Mouse (Mus musculus): Measurements from ENCODE around the gene Tor4a. TPM values are rescaled to one million over a fixed set of nuclear protein-coding genes. Genes with fewer than 3 reads are reported as not detected.

Tor4a gene
- polyA plus RNA-seq, 1 experiment from 2014 or later, result 1.9 TPM

DNA sequence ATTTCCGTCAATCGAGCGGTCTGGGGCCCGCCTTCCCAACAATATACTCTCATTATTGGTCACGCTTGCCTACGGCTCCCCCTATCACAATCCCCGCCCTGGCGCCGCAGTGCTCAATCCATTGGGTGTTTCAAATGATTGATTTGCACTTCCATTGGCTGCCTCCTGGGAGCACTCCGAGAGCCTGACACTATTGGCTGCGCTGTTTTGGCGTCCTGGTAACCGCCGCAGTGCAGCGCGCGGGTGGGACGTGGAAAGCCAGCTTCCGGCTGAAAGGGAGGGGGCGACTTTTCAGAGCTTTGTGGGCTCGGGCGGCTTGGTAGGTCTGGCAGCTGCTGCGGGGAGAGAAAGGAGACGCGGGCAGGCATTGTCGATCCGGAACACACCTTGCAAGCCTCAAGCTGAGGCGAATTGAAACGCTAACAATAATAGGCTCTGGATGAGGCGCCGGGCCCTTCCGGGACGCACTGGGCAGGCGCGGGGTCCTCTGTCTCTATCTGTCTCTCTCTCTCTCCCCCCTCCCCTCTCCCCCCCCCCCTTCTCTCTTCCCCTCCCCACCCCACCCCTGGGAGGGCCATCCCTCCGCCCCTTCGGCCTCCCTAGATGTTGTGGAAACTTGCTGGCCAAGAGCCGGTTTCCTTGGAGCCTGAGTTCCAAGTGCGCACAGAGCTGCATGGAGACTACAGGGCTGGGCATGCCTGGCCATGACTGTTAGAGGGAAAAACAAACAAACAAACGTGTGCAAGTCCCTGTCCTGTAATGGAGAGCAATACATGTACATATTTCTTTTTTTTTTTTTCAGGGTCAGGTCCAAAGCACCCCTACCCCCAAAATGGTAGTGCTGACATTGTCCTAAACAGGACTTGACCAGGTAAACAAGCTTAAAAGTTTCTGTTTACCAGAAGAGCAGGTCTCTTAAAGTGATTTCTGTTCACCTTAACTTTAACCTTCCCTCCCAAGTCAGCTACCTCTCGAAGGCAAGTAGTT, 28.4 kb upstream of the Tor4a start:
- no peaks in the 10 kb centered on the region for H3K27me3 ChIP-seq
- peaks cover 24% of the 10 kb centered on the region for H3K4me1 ChIP-seq (replicated peaks)
- ATAC-seq (ENCODE audit: low FRiP score, low read depth), result peak; percentile 98
- WGBS, result 2% methylated on average over 40 of the region's 41 CpGs
- H3K4me2 ChIP-seq, result peak overlapping the region; percentile 54
- H3K4me3 ChIP-seq, result peak overlapping the region; percentile 72
- peak overlapping the region; percentile 62 for H3K9ac ChIP-seq
- H3K27ac ChIP-seq (replicated peaks), result peak overlapping the region; percentile 99
- peaks cover 5% of the 10 kb centered on the region for H3K36me3 ChIP-seq
- no peaks in the 10 kb centered on the region for H3K9me3 ChIP-seq

DNA sequence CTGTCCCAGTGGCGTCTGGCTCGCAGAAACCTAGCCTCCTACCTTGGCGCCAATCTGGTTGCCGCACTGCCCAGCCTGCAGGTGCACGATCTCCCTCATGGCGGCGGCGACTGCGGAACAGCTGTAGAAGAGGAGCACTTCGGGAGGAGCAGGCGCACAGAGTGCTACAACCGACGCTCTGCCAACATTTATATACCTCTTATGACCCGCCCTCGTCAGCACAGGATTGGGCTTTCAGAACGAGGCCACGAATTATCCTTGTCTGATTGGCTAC, 27.7 kb upstream of the Tor4a start, which contains the start of gene Tubb4b:
Gene Tubb4b, minus strand, starts transcription at position 211 of the 274 bp plus-strand sequence.
- H3K4me2 ChIP-seq, result peak within 1 kb of the TSS; percentile 94
- H3K9ac ChIP-seq, result peak within 1 kb of the TSS; percentile 70
- no peaks in the 10 kb centered on the region for H3K27me3 ChIP-seq
- peak within 1 kb of the TSS; percentile 99 for H3K27ac ChIP-seq (replicated peaks)
- H3K36me3 ChIP-seq, result peaks cover 5% of the 10 kb centered on the region
- 0% methylated on average over 17 of the region's 17 CpGs for WGBS
- peaks cover 24% of the 10 kb centered on the region for H3K4me1 ChIP-seq (replicated peaks)
- no peaks in the 10 kb centered on the region for H3K9me3 ChIP-seq
- peak within 1 kb of the TSS; percentile 72 for H3K4me3 ChIP-seq
- ATAC-seq (ENCODE audit: low FRiP score, low read depth), result no peak

DNA sequence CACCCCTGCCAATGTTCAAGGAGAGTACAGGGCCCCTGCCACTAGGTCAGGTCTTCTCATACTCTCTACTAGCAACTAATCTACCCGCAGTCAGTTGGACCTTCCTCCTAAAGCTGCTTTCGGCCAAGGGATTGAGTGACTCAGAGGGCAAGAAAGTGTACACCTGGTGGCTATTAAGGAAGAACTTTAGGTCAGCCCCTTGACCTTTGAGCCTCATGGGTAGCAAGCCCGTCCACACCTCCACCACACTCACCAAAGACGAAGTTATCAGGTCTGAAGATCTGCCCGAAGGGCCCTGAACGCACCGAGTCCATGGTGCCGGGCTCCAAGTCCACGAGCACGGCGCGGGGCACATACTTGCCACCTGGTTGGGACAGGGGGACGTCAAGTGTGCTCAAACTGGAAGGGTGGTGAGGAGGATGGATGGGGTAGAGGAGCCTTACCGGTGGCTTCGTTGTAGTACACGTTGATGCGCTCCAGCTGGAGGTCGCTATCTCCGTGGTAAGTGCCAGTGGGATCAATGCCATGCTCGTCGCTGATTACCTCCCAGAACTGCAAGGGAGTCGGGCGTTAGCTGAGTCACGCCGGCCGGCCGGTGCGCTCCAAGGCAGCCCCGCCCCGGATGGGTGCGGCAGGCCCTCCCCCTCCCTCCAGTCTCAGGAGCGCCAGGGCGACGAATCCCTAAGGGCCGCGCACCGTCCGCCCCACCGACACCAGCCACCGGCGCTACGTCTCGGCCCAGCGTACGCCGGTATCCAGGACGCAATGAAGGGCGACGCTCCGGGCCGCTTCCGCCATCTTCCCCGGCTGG, 27.2 kb upstream of the Tor4a start:
- H3K4me1 ChIP-seq (replicated peaks), result peaks cover 23% of the 10 kb centered on the region
- H3K9me3 ChIP-seq, result no peaks in the 10 kb centered on the region
- peak overlapping the region; percentile 93 for H3K27ac ChIP-seq (replicated peaks)
- ATAC-seq (ENCODE audit: low FRiP score, low read depth), result no peak; the same call in 1 of the 2 replicates
- 3% methylated on average over 53 of the region's 53 CpGs for WGBS
- peak overlapping the region; percentile 70 for H3K9ac ChIP-seq
- peak overlapping the region; percentile 94 for H3K4me2 ChIP-seq
- peaks cover 5% of the 10 kb centered on the region for H3K36me3 ChIP-seq
- H3K4me3 ChIP-seq, result peak overlapping the region; percentile 72
- H3K27me3 ChIP-seq, result no peaks in the 10 kb centered on the region

DNA sequence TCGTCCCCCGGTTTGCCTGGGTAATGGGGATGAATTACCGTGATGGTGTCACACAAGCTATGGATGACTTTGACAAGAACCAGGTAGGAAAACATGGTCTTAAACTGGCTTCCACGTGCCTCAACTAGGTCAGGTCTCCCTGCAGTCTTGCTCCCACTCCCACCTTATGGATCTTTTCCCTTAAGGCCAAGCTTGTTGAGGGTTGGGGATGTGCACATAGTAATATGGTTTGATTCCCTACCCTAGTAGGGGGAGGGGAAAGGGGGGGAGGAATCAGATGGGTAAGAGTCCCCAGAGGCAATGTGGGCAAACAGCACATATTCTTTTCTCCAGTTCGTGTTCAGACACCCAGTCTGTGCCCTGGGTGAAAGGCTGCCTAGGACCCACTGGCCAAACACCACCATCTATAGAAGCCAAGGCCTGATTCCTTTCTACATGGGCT, 24.7 kb upstream of the Tor4a start:
- WGBS, result 66% methylated on average over 5 of the region's 5 CpGs
- Histone ChIP-seq H3K4me3 (no peak overlapping the region), H3K4me2 (no peak overlapping the region), H3K27ac (replicated peaks) (no peak overlapping the region), H3K9me3 (no peaks in the 10 kb centered on the region), H3K27me3 (no peaks in the 10 kb centered on the region), H3K36me3 (peaks cover 5% of the 10 kb centered on the region), H3K9ac (no peak overlapping the region), H3K4me1 (replicated peaks) (peaks cover 18% of the 10 kb centered on the region)
- no peak for ATAC-seq (ENCODE audit: low FRiP score, low read depth)

DNA sequence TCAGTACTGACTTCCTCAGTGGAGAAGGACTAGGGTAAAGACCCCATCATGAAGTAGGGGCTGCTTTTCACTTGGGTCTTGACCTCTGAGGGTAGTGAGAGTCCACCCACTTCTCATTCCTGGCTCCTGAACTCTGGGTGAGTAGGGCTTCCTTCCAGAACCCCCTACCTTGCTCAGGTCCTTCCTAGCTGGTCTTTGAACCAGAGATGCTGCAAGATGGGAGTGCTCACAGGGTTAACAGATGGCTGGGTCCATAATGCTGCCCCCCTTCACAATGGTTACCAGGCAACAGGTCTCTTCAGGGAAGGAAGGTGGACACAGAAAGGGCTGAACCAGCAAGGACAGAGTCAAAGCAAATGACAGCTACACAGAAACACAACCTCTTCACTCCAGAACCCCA, 21.8 kb upstream of the Tor4a start, which contains the start of gene Fam166a:
Gene Fam166a, plus strand, starts transcription at position 301 of the 400 bp plus-strand sequence.
- Histone ChIP-seq H3K4me2 (no peak within 1 kb of the TSS), H3K9me3 (no peaks in the 10 kb centered on the region), H3K36me3 (peaks cover 5% of the 10 kb centered on the region), H3K9ac (no peak within 1 kb of the TSS), H3K27ac (replicated peaks) (no peak within 1 kb of the TSS), H3K4me3 (no peak within 1 kb of the TSS), H3K4me1 (replicated peaks) (peaks cover 6% of the 10 kb centered on the region), H3K27me3 (0 out of 2 replicates have a peak, but pooled peaks cover 3% of the 10 kb centered on the region)
- no peak for ATAC-seq (ENCODE audit: low FRiP score, low read depth)

DNA sequence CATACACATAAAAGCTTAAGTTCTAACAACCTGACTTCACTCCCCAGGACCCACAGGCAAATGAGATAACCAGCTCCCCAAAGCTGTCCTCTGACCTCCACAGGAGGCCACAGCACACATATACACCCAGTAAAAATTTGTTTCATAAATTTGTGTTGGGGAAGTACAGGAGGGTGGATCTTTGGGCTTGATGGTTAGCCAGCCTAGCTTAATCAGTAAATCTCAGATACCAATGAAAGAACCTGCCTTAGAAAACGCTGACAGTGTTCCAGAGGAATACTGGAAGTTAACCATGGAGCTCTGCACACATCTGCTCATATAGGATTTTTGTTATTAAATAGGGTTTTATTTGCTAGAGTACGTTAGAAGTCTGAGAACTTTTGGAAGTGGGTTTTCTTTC, 21.0 kb upstream of the Tor4a start:
- Histone ChIP-seq H3K9ac (no peak overlapping the region), H3K36me3 (peaks cover 5% of the 10 kb centered on the region), H3K9me3 (no peaks in the 10 kb centered on the region), H3K4me2 (no peak overlapping the region), H3K27me3 (0 out of 2 replicates have a peak, but pooled peaks cover 3% of the 10 kb centered on the region), H3K27ac (replicated peaks) (no peak overlapping the region), H3K4me3 (no peak overlapping the region), H3K4me1 (replicated peaks) (no peaks in the 10 kb centered on the region)
- ATAC-seq (ENCODE audit: low FRiP score, low read depth), result no peak
- WGBS, result 69% methylated on average over 2 of the region's 2 CpGs

DNA sequence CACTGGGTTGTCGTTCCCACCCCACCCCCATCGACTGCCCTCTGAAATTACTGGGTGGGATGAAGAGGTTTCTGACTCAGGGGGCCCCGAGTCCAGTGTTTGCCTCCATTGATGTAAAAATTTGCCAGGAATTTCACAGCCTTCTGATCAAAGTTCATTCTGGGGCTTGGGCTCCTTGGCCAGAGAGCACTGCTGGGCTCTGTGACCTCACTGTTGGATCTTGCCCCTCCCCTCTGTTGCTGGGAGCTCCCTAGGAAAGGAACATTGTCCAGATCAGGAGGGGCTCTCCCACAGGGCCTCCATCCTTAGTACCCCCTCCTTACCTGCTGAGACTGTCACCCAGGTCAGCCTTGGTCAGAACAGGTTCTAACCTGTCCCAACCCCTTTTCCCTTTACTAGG, 17.8 kb upstream of the Tor4a start, which contains the start of gene Stpg3:
Gene Stpg3, minus strand, starts transcription at position 194 of the 400 bp plus-strand sequence.
- Histone ChIP-seq H3K27me3 (0 out of 2 replicates have a peak, but pooled peaks cover 3% of the 10 kb centered on the region), H3K9me3 (no peaks in the 10 kb centered on the region), H3K9ac (no peak within 1 kb of the TSS), H3K36me3 (no peaks in the 10 kb centered on the region), H3K27ac (replicated peaks) (no peak within 1 kb of the TSS), H3K4me3 (no peak within 1 kb of the TSS), H3K4me2 (no peak within 1 kb of the TSS), H3K4me1 (replicated peaks) (peaks cover 18% of the 10 kb centered on the region)
- 79% methylated on average over 3 of the region's 3 CpGs for WGBS
- ATAC-seq (ENCODE audit: low FRiP score, low read depth), result no peak

DNA sequence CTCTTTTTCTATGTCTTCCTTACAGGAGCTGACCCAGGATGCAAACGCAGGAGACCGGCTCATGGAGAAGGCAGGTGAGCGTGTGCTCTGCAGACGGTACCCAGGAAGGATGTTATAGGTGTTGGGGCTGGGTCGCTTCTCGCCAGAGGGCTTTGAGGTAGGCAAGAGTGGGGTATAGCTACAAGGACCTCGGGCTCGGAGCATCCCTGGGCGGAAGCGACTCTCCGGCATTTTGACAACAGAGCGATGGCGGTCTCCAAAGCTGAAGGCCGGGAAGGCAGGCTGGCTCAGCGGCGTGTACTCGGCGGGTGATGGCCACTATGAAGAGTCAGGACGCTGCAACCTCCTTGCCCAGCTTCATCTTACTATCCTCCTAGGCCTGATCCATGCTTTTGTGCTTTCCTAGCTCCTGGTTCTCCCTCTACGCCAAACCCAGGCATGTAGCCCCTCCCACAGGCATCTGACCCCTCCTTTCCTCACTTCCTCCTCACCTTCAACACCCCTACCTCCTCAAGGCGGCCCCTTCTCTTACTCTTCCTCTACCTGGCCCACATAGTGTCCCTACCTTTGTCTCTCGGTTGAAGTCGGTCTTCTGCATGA, 16.7 kb upstream of the Tor4a start:
- peaks cover 27% of the 10 kb centered on the region for H3K4me1 ChIP-seq (replicated peaks)
- 62% methylated on average over 23 of the region's 23 CpGs for WGBS
- H3K27ac ChIP-seq (replicated peaks), result no peak overlapping the region
- H3K9me3 ChIP-seq, result no peaks in the 10 kb centered on the region
- ATAC-seq (ENCODE audit: low FRiP score, low read depth), result no peak
- H3K9ac ChIP-seq, result no peak overlapping the region
- H3K36me3 ChIP-seq, result no peaks in the 10 kb centered on the region
- H3K27me3 ChIP-seq, result 0 out of 2 replicates have a peak, but pooled peaks cover 3% of the 10 kb centered on the region
- no peak overlapping the region for H3K4me2 ChIP-seq
- H3K4me3 ChIP-seq, result no peak overlapping the region

DNA sequence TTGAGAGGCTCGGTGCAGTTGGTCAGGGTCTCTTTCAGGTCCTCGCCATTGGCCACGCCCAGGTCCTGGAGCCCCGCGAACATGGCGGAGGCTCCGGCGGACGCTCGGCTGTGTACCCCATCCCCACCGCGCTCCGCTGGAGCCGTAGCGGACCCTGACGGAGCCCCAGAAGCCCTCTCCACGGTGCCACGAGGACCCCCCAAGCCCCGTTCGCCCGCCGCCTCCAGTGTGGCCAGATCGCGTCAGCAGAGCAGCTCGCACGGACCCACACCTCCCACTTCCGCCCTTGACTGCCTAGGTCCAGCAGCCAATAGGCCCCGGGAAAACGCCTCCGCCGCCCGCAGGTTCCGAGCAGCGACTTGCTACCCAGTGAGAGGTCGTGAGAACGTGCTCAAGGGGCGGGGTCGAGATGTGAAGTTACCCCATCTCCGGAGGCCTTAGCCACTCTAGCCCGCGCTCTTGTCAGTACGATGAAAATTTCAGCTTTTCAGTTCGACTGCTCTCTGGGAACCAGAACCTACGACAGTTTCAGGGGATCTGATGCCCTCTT, 14.5 kb upstream of the Tor4a start, which contains the start of gene Nelfb:
Gene Nelfb, minus strand, starts transcription at position 369 of the 550 bp plus-strand sequence.
- Histone ChIP-seq H3K4me3 (peak within 1 kb of the TSS; percentile 78), H3K4me2 (peak within 1 kb of the TSS; percentile 85), H3K36me3 (peaks cover 1% of the 10 kb centered on the region), H3K9me3 (no peaks in the 10 kb centered on the region), H3K9ac (peak within 1 kb of the TSS; percentile 80), H3K27me3 (0 out of 2 replicates have a peak, but pooled peaks cover 3% of the 10 kb centered on the region), H3K27ac (replicated peaks) (peak within 1 kb of the TSS; percentile 93), H3K4me1 (replicated peaks) (peaks cover 42% of the 10 kb centered on the region)
- ATAC-seq (ENCODE audit: low FRiP score, low read depth), result peak; percentile 93
- WGBS, result under 1% methylated on average over 44 of the region's 44 CpGs

DNA sequence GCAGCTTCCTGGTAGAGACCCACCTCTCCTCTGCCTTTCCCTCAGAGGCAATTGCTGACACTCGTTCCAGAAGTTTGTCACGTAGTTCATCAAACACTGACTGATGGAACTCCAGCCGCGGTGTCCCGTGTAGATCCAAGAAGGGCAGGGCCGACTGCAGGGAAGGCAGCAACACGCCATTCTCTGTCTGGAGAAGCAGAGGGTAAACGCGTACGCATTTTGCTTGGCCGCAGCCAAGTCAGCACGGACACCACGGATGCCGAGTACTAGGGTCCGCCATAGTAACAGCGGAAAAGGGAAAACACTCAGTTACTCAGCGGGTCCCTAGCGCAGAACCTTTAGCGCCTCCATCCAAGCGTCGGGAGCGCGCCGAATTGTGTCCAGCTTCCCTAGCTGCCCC, 14.0 kb upstream of the Tor4a start:
- Histone ChIP-seq H3K4me2 (peak overlapping the region; percentile 85), H3K4me1 (replicated peaks) (peaks cover 42% of the 10 kb centered on the region), H3K9me3 (no peaks in the 10 kb centered on the region), H3K36me3 (peaks cover 6% of the 10 kb centered on the region), H3K27ac (replicated peaks) (peak overlapping the region; percentile 93), H3K4me3 (peak overlapping the region; percentile 78), H3K27me3 (0 out of 2 replicates have a peak, but pooled peaks cover 3% of the 10 kb centered on the region), H3K9ac (peak overlapping the region; percentile 80)
- WGBS, result 1% methylated on average over 24 of the region's 24 CpGs
- ATAC-seq (ENCODE audit: low FRiP score, low read depth), result peak; percentile 36; the same call in 1 of the 2 replicates

DNA sequence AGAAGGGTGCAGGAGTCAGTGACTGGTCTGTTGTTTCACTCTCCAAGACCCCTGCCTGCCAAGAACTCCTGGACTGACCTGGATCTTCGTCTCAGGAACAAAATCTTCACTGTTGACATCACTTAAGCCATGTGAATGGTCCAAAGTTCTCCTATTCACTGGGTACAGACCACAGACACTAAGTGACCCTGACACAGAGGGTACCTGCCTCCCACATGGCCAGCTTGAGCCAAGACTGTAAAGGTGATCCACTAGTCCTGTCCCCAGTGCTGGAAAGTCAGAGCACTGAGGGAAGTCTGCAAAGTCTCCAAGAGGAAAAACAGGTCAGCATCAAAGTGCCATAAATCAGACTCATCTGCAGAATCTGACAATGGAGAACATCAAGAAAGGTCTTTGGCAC, 10.9 kb upstream of the Tor4a start:
- peaks cover 42% of the 10 kb centered on the region for H3K4me1 ChIP-seq (replicated peaks)
- WGBS, result 92% methylated on average over 1 of the region's 1 CpGs
- H3K9me3 ChIP-seq, result no peaks in the 10 kb centered on the region
- H3K4me2 ChIP-seq, result no peak overlapping the region
- H3K27ac ChIP-seq (replicated peaks), result no peak overlapping the region
- H3K36me3 ChIP-seq, result peaks cover 36% of the 10 kb centered on the region
- H3K4me3 ChIP-seq, result no peak overlapping the region
- ATAC-seq (ENCODE audit: low FRiP score, low read depth), result no peak
- H3K27me3 ChIP-seq, result no peaks in the 10 kb centered on the region
- H3K9ac ChIP-seq, result no peak overlapping the region

Data from hindbrain, embryonic 15.5 days (tissue).